Mouse (Mus musculus): ENCODE data around the gene Arhgap18. TPM values are rescaled to one million over a fixed set of nuclear protein-coding genes. Genes with fewer than 3 reads are reported as not detected.

Arhgap18 gene
- polyA plus RNA-seq, 1 experiment = not detected

DNA sequence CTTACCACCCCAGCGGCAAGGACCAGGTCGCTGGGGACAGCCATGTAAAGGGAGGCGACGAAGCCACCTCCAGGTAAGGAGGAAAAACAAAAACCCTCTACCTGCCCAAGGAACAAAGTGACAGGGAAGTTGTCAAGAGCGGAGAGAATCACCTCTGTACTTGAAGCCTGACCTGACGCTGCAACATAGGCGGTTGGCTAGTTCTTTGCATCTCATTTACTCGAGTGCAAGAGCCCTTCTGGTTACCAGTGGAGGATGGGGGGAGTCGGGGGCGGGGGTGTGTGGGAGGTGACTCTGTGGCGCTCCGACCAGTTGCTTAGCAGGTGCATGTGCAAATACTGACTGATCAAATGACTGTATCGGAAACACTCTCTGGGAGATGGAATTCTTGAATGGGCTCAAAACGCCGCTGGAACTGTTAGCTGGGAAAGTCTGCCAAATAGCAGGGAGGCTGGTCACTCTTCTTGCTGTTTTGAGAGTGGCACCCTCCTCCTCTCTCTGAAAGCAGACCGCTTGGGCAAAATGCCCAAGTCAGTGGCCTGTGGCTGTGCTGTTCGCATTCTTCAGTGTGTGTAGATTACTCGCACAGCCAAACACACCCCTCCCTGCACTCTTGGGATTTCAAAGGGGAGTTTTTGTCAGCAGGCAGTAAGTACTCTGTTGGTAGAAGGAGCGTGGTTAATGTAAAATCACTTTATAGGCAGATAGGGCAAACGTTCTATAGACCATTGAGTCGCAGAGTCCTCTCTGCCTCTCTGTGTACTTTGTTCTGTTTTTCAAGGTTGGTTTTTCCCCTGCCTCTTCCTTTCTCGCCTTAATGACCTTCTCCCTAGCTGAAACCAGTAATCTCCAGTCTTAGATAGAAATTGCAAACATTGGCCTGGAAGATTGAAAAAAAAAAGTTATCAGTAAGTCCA lies 19.7 kb downstream of the Arhgap18 start:
- Histone ChIP-seq H3K4me1 (ENCODE audit: control insufficient read depth, insufficient read depth, low read length) (0 out of 2 replicates have a peak, but pooled peaks cover 2% of the 10 kb centered on the region), H3K4me3 (ENCODE audit: insufficient read depth, low read depth, low read length) (peak overlapping the region; percentile 46), H3K27ac (ENCODE audit: insufficient read depth, low read depth, low read length) (no peak overlapping the region)
- WGBS = 4% methylated on average over 22 of the region's 22 CpGs
- TF ChIP-seq CTCF (IDR thresholded peaks at IDR 0.05; ENCODE audit: insufficient read depth, low read depth, low read length) (no peak), POLR2A (IDR thresholded peaks at IDR 0.05; ENCODE audit: insufficient read depth, low read depth, low read length) (no peak)

DNA sequence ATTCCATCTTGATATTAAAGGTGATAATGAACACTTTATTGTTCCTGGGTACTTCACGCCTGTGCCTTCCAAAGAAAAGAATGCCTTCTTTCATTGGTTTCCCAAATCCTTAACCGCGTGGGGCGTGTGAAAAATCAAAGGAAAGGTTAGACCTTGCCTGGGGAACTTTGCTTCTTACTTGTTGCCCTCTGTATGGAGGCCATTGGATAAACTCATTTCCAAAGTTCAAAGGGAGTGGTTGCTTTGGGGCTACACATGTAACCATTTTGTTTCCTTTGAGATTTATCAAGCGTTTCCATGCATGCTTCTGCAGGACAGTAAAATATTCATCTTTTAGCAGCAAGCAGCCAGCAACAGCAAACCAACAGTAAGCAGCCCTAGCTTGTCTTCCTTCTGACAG lies 20.3 kb downstream of the Arhgap18 start:
- H3K4me1 ChIP-seq (ENCODE audit: control insufficient read depth, insufficient read depth, low read length) = 0 out of 2 replicates have a peak, but pooled peaks cover 2% of the 10 kb centered on the region
- no peak overlapping the region for H3K4me3 ChIP-seq (ENCODE audit: insufficient read depth, low read depth, low read length)
- WGBS = 66% methylated on average over 5 of the region's 5 CpGs
- TF ChIP-seq CTCF (IDR thresholded peaks at IDR 0.05; ENCODE audit: insufficient read depth, low read depth, low read length) (no peak), POLR2A (IDR thresholded peaks at IDR 0.05; ENCODE audit: insufficient read depth, low read depth, low read length) (no peak)
- H3K27ac ChIP-seq (ENCODE audit: insufficient read depth, low read depth, low read length) = no peak overlapping the region

DNA sequence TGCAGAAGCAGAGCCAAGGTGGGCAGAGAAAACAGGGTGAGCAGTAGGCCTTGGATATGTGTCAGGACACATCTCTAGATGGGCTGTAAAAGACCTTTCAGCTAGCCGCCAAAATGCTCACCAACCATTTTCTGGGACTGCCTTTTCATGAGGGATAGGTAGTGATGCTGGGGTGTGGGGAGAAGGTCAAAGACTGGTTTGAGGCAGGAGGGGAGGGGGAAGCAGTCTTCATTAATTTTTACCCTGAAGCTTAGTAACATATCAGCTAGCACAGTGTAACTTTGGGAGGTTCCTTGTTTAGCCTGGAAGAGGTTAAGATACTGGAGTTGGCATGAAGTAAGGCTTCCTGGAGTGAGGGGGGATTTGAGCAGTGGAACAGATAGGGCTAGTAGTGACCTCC lies 21.0 kb downstream of the Arhgap18 start:
- Histone ChIP-seq H3K4me1 (ENCODE audit: control insufficient read depth, insufficient read depth, low read length) (0 out of 2 replicates have a peak, but pooled peaks cover 2% of the 10 kb centered on the region), H3K27ac (ENCODE audit: insufficient read depth, low read depth, low read length) (no peak overlapping the region), H3K4me3 (ENCODE audit: insufficient read depth, low read depth, low read length) (no peak overlapping the region)
- WGBS = 71% methylated on average over 1 of the region's 1 CpGs
- TF ChIP-seq CTCF (IDR thresholded peaks at IDR 0.05; ENCODE audit: insufficient read depth, low read depth, low read length) (no peak), POLR2A (IDR thresholded peaks at IDR 0.05; ENCODE audit: insufficient read depth, low read depth, low read length) (no peak)

DNA sequence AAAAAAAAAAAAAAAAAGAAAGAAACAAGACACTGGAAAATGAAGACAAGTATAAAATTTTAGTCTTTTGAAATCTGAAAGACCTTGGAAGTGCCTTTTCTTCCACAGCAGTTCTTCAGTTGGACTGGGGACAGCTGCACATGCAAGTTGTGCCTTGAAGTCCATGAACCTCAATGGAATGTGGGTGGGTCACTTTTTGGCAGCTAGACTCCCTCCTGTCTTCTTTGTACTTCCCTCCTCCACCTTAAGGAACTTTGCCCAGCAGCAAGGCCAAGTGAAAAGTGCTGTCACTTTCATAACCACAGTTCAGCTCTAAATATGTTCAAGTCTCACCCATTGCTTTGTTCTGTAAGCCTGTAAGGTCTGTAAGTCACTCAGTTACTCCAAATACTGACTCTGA lies 23.2 kb downstream of the Arhgap18 start:
- Histone ChIP-seq H3K27ac (ENCODE audit: insufficient read depth, low read depth, low read length) (no peak overlapping the region), H3K4me3 (ENCODE audit: insufficient read depth, low read depth, low read length) (no peak overlapping the region), H3K4me1 (ENCODE audit: control insufficient read depth, insufficient read depth, low read length) (0 out of 2 replicates have a peak, but pooled peaks cover 2% of the 10 kb centered on the region)
- TF ChIP-seq POLR2A (IDR thresholded peaks at IDR 0.05; ENCODE audit: insufficient read depth, low read depth, low read length) = no peak
- TF ChIP-seq CTCF (IDR thresholded peaks at IDR 0.05; ENCODE audit: insufficient read depth, low read depth, low read length) = no peak

DNA sequence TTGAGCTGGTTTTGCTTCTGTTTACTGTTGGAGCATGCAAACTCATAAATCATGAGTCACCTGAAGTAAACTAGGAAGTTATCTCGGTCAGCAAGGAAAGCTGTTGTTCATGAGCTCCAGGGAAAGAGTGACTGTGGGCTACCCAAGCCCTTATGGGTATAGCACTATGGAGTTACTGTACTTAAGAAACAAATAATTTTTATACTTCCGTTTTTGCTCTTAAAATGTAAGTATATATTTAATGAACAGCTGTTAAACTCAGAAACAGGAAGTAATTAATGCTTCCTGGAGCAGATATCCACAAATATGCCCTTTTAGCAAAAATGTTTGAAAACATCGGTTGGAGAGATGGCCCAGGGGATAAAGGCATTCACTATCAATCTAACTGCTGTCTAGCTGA lies 27.4 kb downstream of the Arhgap18 start:
- WGBS = 85% methylated on average over 3 of the region's 3 CpGs
- no peak for TF ChIP-seq POLR2A (IDR thresholded peaks at IDR 0.05; ENCODE audit: insufficient read depth, low read depth, low read length)
- TF ChIP-seq CTCF (IDR thresholded peaks at IDR 0.05; ENCODE audit: insufficient read depth, low read depth, low read length) = no peak
- Histone ChIP-seq H3K4me3 (ENCODE audit: insufficient read depth, low read depth, low read length) (no peak overlapping the region), H3K27ac (ENCODE audit: insufficient read depth, low read depth, low read length) (no peak overlapping the region), H3K4me1 (ENCODE audit: control insufficient read depth, insufficient read depth, low read length) (no peaks in the 10 kb centered on the region)

DNA sequence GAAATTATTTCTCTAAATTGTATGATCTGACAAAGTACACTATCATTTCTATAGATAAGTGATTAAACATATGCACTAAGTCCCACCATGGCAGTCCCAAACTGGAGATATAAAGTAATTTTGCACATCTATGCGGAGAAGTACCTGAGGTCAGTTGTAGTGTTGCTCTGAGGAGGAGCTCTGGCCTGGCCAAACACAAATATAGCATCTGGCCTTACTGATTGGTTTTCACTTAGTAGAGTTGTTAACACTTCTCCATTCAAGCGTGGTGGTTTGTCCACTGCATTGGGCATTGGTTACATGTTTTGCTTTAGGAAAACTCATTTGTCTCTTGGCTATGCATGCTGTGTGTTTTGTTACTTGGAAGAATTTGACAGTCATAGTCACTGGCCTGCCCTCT lies 36.5 kb downstream of the Arhgap18 start:
- no peak overlapping the region for H3K27ac ChIP-seq (ENCODE audit: insufficient read depth, low read depth, low read length)
- H3K4me1 ChIP-seq (ENCODE audit: control insufficient read depth, insufficient read depth, low read length) = no peaks in the 10 kb centered on the region
- no peak for TF ChIP-seq CTCF (IDR thresholded peaks at IDR 0.05; ENCODE audit: insufficient read depth, low read depth, low read length)
- WGBS = 95% methylated on average over 2 of the region's 2 CpGs
- no peak overlapping the region for H3K4me3 ChIP-seq (ENCODE audit: insufficient read depth, low read depth, low read length)

DNA sequence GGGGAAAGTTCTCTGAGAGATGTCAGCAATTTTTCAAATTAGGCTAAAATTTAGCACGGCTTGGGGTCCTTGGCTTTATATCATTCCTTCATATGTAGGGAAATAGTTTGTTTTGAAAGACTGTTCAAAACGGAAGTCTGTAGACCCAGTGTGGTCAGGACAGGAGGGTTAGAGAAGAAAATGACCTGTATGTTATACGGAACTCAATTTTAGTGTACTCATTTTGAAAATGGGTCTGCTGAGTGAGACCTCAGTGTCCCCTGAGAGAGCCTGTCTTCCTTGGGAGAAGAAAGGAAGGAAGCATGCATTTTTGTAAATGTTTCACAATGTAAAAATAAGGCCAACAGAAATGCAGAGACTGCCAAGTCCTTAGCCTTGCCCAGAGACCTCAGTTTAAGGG lies 38.6 kb downstream of the Arhgap18 start:
- WGBS = 89% methylated on average over 3 of the region's 3 CpGs
- Histone ChIP-seq H3K27ac (ENCODE audit: insufficient read depth, low read depth, low read length) (no peak overlapping the region), H3K4me3 (ENCODE audit: insufficient read depth, low read depth, low read length) (no peak overlapping the region), H3K4me1 (ENCODE audit: control insufficient read depth, insufficient read depth, low read length) (no peaks in the 10 kb centered on the region)
- TF ChIP-seq CTCF (IDR thresholded peaks at IDR 0.05; ENCODE audit: insufficient read depth, low read depth, low read length) (no peak), POLR2A (IDR thresholded peaks at IDR 0.05; ENCODE audit: insufficient read depth, low read depth, low read length) (no peak)

DNA sequence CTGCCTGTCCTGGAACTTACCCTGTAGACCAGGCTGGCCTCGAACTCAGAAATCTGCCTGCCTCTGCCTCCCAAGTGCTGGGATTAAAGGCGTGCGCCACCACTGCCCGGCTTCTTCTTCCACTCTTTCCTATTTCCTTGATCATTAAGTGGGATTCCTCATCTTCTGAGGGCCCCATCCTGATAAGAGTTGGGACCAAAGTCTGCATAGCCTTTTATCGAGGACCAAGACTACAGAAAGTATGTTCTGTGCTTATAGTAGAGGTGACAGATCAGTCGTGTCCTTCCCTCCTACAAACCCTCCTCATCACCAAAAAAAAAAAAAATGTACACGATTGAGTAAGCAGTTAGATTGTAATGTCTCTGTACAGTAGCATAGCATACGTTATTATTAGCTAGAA lies 39.8 kb downstream of the Arhgap18 start:
- no peaks in the 10 kb centered on the region for H3K4me1 ChIP-seq (ENCODE audit: control insufficient read depth, insufficient read depth, low read length)
- no peak overlapping the region for H3K27ac ChIP-seq (ENCODE audit: insufficient read depth, low read depth, low read length)
- 92% methylated on average over 8 of the region's 8 CpGs for WGBS
- no peak overlapping the region for H3K4me3 ChIP-seq (ENCODE audit: insufficient read depth, low read depth, low read length)
- TF ChIP-seq POLR2A (IDR thresholded peaks at IDR 0.05; ENCODE audit: insufficient read depth, low read depth, low read length) = no peak
- TF ChIP-seq CTCF (IDR thresholded peaks at IDR 0.05; ENCODE audit: insufficient read depth, low read depth, low read length) = no peak

DNA sequence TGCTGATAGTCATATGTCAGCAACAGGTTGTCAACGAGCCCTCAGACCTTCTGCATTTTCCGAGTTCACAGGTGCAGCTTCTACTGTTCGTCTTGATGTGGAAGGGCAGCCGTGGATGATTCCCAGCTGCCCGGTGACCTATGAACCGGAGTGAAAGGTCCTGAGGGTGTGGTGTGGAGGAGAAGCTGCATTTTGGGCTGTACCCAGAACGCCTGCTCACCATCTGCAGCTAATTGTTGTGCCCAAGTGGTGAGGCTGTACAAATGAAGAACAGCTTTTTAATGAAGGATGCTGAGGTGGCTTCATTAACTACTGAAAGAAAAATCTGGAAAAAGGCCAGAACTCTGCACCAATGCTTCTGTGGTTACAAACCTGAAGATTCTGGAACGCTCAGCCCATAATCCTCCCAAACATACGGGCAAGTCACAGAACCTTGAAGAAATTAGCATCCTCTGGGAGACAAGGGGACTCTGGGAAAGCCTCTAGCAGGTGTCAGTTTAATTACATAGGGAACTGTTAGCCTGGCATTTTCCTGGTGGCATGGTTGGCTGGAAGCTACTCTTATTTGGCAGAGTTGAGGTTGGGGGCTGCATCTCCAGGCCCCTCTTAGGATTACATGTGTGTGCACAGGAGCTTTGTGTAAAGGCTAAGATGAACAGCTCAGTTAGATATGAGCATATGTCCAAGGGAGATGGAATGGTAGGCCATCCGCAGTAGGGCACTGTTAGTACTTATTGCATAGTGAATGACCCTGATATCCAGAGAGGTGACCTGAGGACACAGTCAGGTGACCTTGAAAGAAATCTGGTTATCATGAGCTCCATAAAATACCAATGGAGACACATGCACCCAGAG lies 43.4 kb downstream of the Arhgap18 start:
- H3K27ac ChIP-seq (ENCODE audit: insufficient read depth, low read depth, low read length) = no peak overlapping the region
- H3K4me3 ChIP-seq (ENCODE audit: insufficient read depth, low read depth, low read length) = no peak overlapping the region
- TF ChIP-seq CTCF (IDR thresholded peaks at IDR 0.05; ENCODE audit: insufficient read depth, low read depth, low read length) (no peak), POLR2A (IDR thresholded peaks at IDR 0.05; ENCODE audit: insufficient read depth, low read depth, low read length) (no peak)
- 60% methylated on average over 10 of the region's 10 CpGs for WGBS
- no peaks in the 10 kb centered on the region; the same call in 1 of the 2 replicates for H3K4me1 ChIP-seq (ENCODE audit: control insufficient read depth, insufficient read depth, low read length)

All from olfactory bulb, adult 2 months (tissue).